Mouse (Mus musculus): Measurements from ENCODE around the gene Slc6a8.

Slc6a8 gene

DNA sequence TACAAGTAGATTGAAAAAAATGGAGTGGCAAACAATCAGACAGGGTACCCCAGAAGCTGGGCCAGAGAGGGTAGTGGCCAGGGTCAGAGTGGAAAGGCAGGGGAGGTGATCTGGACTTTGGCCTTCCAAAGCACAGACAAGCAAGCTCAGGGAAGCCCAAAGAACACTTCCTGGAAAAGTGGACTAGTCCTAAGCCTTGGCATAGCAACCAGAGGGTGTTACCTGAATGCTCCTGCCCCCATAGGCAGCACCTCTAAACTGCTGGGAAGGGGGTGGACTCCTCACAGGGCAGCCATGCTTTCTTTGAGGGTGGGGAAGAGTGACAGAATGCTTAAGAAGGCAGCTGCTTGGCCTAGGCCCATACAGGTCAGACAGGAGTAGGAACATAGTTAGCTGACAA lies 12.0 kb downstream of the Slc6a8 start:
- DNase-seq (ENCODE audit: low spot score in 2 of 2): no peak

- DNase-seq (ENCODE audit: low spot score in 2 of 2): no peak
Observed at GRCm38 (mm10) chrX:73685629-73686028, 12.7 kb downstream of the Slc6a8 start.

DNA sequence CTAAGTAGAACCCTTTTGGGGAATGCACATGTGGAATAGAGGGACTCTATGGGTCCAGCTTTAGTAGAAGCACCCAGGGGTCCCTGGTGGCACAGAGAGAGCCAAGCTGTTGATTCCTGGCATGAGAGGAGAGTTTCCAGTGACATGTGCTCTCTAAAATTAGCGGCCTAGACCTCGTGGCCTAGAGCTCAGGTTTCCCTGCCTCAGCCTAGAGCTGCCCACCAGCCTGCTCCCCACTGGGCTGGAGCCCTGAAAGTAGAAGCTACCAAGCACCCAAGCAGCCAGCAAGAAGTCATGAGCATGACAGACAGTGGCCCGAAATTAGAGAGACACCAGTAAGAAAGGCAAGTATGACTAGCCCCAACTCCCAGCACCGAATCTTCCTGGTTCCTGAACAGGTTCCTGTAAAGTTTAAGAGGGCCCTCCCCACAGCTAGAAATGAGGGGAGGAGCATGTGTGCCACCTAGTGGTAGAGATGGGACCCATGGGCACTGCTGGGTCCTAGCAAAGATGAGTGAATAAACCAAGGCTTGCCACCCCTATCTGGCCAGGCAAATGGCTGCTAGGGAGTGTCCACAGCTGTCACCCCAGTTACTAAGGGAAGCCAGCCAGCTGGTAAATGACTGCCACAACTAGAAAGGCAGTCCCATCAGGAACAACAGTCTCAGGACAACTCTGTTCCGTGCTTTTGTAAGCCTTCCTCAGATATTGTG lies 18.1 kb downstream of the Slc6a8 start:
- peak; percentile 15 to 53 for DNase-seq (ENCODE audit: low spot score in 2 of 2)

GRCm38 (mm10) chrX:73700472-73700871 lies 27.5 kb downstream of the Slc6a8 start:
- DNase-seq (ENCODE audit: low spot score in 2 of 2): no peak

- DNase-seq (ENCODE audit: low spot score in 2 of 2): peak; percentile 26 to 62
Observed at GRCm38 (mm10) chrX:73715476-73716108, 42.6 kb downstream of the Slc6a8 start.

- peak; percentile 84 to 96 for DNase-seq (ENCODE audit: low spot score in 2 of 2)
Observed at GRCm38 (mm10) chrX:73716109-73716661, 43.2 kb downstream of the Slc6a8 start, which contains the start of the genes Bcap31 and Abcd1. TSS of gene Bcap31 (minus strand) at chrX:73716175. TSS of gene Abcd1 (plus strand) at chrX:73716597.

DNA sequence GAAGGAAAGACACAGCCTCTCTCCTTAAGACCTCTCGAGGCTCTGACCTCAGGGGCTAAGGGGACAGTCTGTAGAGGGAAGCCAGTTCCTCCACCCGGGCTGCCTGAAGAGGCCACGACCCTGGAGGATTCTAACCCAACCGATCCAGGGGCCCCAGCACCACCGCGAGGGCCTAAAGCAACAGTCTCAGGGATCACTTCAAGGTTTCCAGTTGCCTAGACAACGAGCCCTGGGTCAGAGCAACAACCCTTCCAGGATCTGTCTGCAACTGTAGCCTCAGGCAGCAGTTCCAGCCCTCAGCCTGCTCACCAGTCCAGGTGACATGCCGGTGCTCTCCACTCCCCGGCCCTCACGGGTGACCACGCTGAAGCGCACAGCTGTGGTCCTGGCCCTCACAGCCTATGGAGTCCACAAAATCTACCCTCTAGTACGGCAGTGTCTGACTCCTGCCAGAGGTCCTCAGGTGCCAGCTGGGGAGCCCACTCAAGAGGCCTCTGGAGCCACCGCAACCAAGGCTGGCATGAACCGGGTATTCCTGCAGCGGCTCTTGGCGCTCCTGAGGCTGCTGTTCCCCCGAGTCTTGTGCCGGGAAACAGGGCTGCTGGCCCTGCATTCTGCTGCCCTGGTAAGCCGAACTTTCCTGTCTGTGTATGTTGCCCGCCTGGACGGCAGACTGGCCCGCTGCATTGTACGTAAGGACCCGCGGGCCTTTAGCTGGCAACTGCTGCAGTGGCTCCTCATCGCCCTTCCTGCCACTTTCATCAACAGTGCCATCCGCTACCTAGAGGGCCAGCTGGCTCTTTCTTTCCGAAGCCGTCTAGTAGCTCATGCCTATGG lies 44.0 kb downstream of the Slc6a8 start:
- DNase-seq (ENCODE audit: low spot score in 2 of 2): peak in 1 of 2 experiments; percentile 59

GRCm38 (mm10) chrX:73717667-73718066 lies 44.7 kb downstream of the Slc6a8 start:
- peak; percentile 33 to 47 for DNase-seq (ENCODE audit: low spot score in 2 of 2)

DNA sequence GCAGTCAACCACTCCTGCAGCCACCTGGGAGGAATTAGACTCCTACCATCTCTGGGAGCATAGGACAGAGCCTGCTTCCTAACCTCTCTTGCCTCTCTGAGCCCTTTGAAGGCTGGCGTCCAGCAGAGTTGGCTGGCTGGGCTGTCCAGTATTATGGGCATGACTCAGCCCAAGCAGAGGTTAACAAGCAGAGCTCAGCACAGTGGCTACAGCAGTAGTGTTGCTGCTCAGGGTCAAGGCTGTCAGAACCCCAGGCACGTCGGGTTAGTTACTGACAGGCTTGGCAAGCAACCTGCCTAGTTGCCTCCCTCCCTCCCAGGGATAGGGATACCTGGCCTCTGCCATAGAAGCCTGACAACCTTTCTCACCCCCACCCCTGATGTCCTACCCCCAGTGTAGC lies 45.3 kb downstream of the Slc6a8 start:
- peak in 1 of 2 experiments; percentile 20 for DNase-seq (ENCODE audit: low spot score in 2 of 2)

GRCm38 (mm10) chrX:73718686-73719362 lies 45.9 kb downstream of the Slc6a8 start:
- DNase-seq (ENCODE audit: low spot score in 2 of 2): peak; percentile 36 to 74

- DNase-seq (ENCODE audit: low spot score in 2 of 2): no peak
Observed at GRCm38 (mm10) chrX:73730908-73731307, 58.0 kb downstream of the Slc6a8 start.
